Mouse (Mus musculus) hindbrain, embryonic 10.5 days (tissue): Measurements from ENCODE around the gene Rps16. TPM values are rescaled to one million over a fixed set of nuclear protein-coding genes. Genes with fewer than 3 reads are reported as not detected.

ENCODE experiments used
- DNase-seq: peaks from one replicate; pipeline ENCODE4 v3.0.0-alpha.2; 2017; ENCODE audit warnings: low spot score
- H3K27ac ChIP-seq: fragments of 300-500 bp; sonication (generic); 2 replicates; pipeline ENCODE4 v1.5.1; 2016; ENCODE audit warnings: mild to moderate bottlenecking, moderate library complexity
- H3K27me3 ChIP-seq: fragments of 300-500 bp; sonication (generic); 2 replicates; pipeline ENCODE4 v1.6.1; 2016; ENCODE audit warnings: mild to moderate bottlenecking; ENCODE audit not compliant: poor library complexity, insufficient read depth, severe bottlenecking
- H3K36me3 ChIP-seq: fragments of 300-500 bp; sonication (generic); 2 replicates; pipeline ENCODE4 v1.6.1; 2016; ENCODE audit warnings: mild to moderate bottlenecking, moderate library complexity
- H3K4me1 ChIP-seq: fragments of 300-500 bp; sonication (generic); replicated peaks from 2 replicates; pipeline ENCODE4 v1.6.1; 2016; ENCODE audit warnings: mild to moderate bottlenecking
- H3K4me3 ChIP-seq: fragments of 300-500 bp; sonication (generic); 2 replicates; pipeline ENCODE4 v1.5.1; 2016; ENCODE audit warnings: mild to moderate bottlenecking, moderate library complexity
- H3K9me3 ChIP-seq: fragments of 300-500 bp; sonication (generic); 2 replicates; pipeline ENCODE4 v1.6.1; 2016; ENCODE audit warnings: mild to moderate bottlenecking, moderate library complexity
- whole genome bisulfite sequencing: fragments of 180-500 bp; shearing (Covaris S2); methylation state at CpG from one replicate; pipeline ENCODE4 v1.1.7; 2016; 5-methylcytosine and 5-hydroxymethylcytosine counted together
- polyA plus RNA-seq: library from polyadenylated mRNA; unstranded; fragments of >200 nt; fragmentation: Nextera tagmentation; extraction: Ambion mirVana; gene quantifications from 2 replicates; pipeline ENCODE4 v1.2.1, GENCODE M21; 2016

Rps16 gene
- polyA plus RNA-seq, 1 experiment from 2014 or later, result 777 TPM

- Histone ChIP-seq H3K36me3 (peaks cover 48% of the 10 kb centered on the region), H3K4me3 (peak overlapping the region; percentile 11; the same call in 1 of the 2 replicates), H3K9me3 (no peaks in the 10 kb centered on the region), H3K27me3 (no peaks in the 10 kb centered on the region), H3K4me1 (peaks cover 46% of the 10 kb centered on the region), H3K27ac (no peak overlapping the region)
- 87% methylated on average over 3 of the region's 3 CpGs for WGBS
- no peak for DNase-seq
Measured at GRCm38 (mm10) chr7:28354113-28354581, 3.7 kb downstream of the Rps16 start.

GRCm38 (mm10) chr7:28354596-28354995 lies 4.1 kb downstream of the Rps16 start:
- H3K36me3 ChIP-seq, result peaks cover 53% of the 10 kb centered on the region
- no peak overlapping the region for H3K27ac ChIP-seq
- peaks cover 43% of the 10 kb centered on the region for H3K4me1 ChIP-seq
- no peak overlapping the region for H3K4me3 ChIP-seq
- H3K9me3 ChIP-seq, result no peaks in the 10 kb centered on the region
- H3K27me3 ChIP-seq, result no peaks in the 10 kb centered on the region
- 95% methylated on average over 3 of the region's 3 CpGs for WGBS
- no peak for DNase-seq

GRCm38 (mm10) chr7:28355221-28355620 lies 4.8 kb downstream of the Rps16 start:
- 93% methylated on average over 3 of the region's 3 CpGs for WGBS
- Histone ChIP-seq H3K27me3 (no peaks in the 10 kb centered on the region), H3K4me3 (no peak overlapping the region), H3K36me3 (peaks cover 59% of the 10 kb centered on the region), H3K9me3 (no peaks in the 10 kb centered on the region), H3K27ac (no peak overlapping the region), H3K4me1 (peaks cover 37% of the 10 kb centered on the region)
- DNase-seq, result no peak

- H3K27ac ChIP-seq, result peak overlapping the region; percentile 46
- peaks cover 25% of the 10 kb centered on the region for H3K4me1 ChIP-seq
- H3K36me3 ChIP-seq, result peaks cover 71% of the 10 kb centered on the region
- 4% methylated on average over 5 of the region's 5 CpGs for WGBS
- H3K4me3 ChIP-seq, result peak overlapping the region; percentile 18; the same call in 1 of the 2 replicates
- H3K9me3 ChIP-seq, result peaks cover 5% of the 10 kb centered on the region; the same call in 1 of the 2 replicates
- H3K27me3 ChIP-seq, result no peaks in the 10 kb centered on the region
- DNase-seq, result peak; percentile 66
Measured at GRCm38 (mm10) chr7:28356981-28357380, 6.5 kb downstream of the Rps16 start.

- no peak for DNase-seq
- 19% methylated on average over 5 of the region's 5 CpGs for WGBS
Measured at GRCm38 (mm10) chr7:28357984-28358383, 7.5 kb downstream of the Rps16 start.

GRCm38 (mm10) chr7:28358431-28358830 lies 8.0 kb downstream of the Rps16 start:
- H3K36me3 ChIP-seq, result peaks cover 71% of the 10 kb centered on the region

More at GRCm38 (mm10) chr7:28357984-28358383, 7.5 kb downstream of the Rps16 start:
- Histone ChIP-seq H3K4me3 (no peak overlapping the region), H3K27me3 (no peaks in the 10 kb centered on the region), H3K4me1 (peaks cover 23% of the 10 kb centered on the region), H3K27ac (peak overlapping the region; percentile 41; the same call in 1 of the 2 replicates), H3K9me3 (peaks cover 5% of the 10 kb centered on the region; the same call in 1 of the 2 replicates), H3K36me3 (peaks cover 71% of the 10 kb centered on the region)

GRCm38 (mm10) chr7:28359854-28360253 lies 9.4 kb downstream of the Rps16 start:
- 93% methylated on average over 10 of the region's 10 CpGs for WGBS
- Histone ChIP-seq H3K27me3 (no peaks in the 10 kb centered on the region), H3K9me3 (peaks cover 5% of the 10 kb centered on the region; the same call in 1 of the 2 replicates), H3K36me3 (peaks cover 71% of the 10 kb centered on the region), H3K4me1 (peaks cover 23% of the 10 kb centered on the region), H3K4me3 (no peak overlapping the region), H3K27ac (no peak overlapping the region)
- DNase-seq, result no peak

More at GRCm38 (mm10) chr7:28358431-28358830, 8.0 kb downstream of the Rps16 start:
- Histone ChIP-seq H3K4me1 (peaks cover 23% of the 10 kb centered on the region), H3K27me3 (no peaks in the 10 kb centered on the region), H3K27ac (no peak overlapping the region), H3K9me3 (peaks cover 5% of the 10 kb centered on the region; the same call in 1 of the 2 replicates), H3K4me3 (no peak overlapping the region)
- no peak for DNase-seq
- 68% methylated on average over 7 of the region's 7 CpGs for WGBS

GRCm38 (mm10) chr7:28360291-28360690 lies 9.8 kb downstream of the Rps16 start:
- no peak overlapping the region for H3K4me3 ChIP-seq
- H3K9me3 ChIP-seq, result peaks cover 5% of the 10 kb centered on the region; the same call in 1 of the 2 replicates
- no peak overlapping the region for H3K27ac ChIP-seq
- WGBS, result 99% methylated on average over 6 of the region's 6 CpGs
- DNase-seq, result no peak
- no peaks in the 10 kb centered on the region for H3K27me3 ChIP-seq
- peaks cover 23% of the 10 kb centered on the region for H3K4me1 ChIP-seq
- peaks cover 71% of the 10 kb centered on the region for H3K36me3 ChIP-seq

- peaks cover 83% of the 10 kb centered on the region for H3K36me3 ChIP-seq
- peaks cover 18% of the 10 kb centered on the region for H3K4me1 ChIP-seq
- no peak for DNase-seq
- 94% methylated on average over 20 of the region's 20 CpGs for whole genome bisulfite sequencing
- H3K27ac ChIP-seq, result no peak overlapping the region
- peaks cover 5% of the 10 kb centered on the region; the same call in 1 of the 2 replicates for H3K9me3 ChIP-seq
- H3K4me3 ChIP-seq, result no peak overlapping the region
- H3K27me3 ChIP-seq, result no peaks in the 10 kb centered on the region
Measured at GRCm38 (mm10) chr7:28361647-28362341, 11.3 kb downstream of the Rps16 start.

GRCm38 (mm10) chr7:28362441-28363060 lies 12.1 kb downstream of the Rps16 start:
- peaks cover 91% of the 10 kb centered on the region for H3K36me3 ChIP-seq
- WGBS, result 87% methylated on average over 16 of the region's 16 CpGs

GRCm38 (mm10) chr7:28367663-28368275 lies 17.3 kb downstream of the Rps16 start:
- Histone ChIP-seq H3K9me3 (no peaks in the 10 kb centered on the region), H3K36me3 (peaks cover 77% of the 10 kb centered on the region), H3K4me1 (peaks cover 37% of the 10 kb centered on the region), H3K27ac (no peak overlapping the region), H3K27me3 (no peaks in the 10 kb centered on the region), H3K4me3 (peak overlapping the region; percentile 16; the same call in 1 of the 2 replicates)
- no peak for DNase-seq
- WGBS, result 91% methylated on average over 16 of the region's 16 CpGs

More at GRCm38 (mm10) chr7:28362441-28363060, 12.1 kb downstream of the Rps16 start:
- no peak overlapping the region for H3K4me3 ChIP-seq
- no peak for DNase-seq
- H3K4me1 ChIP-seq, result peaks cover 10% of the 10 kb centered on the region
- no peak overlapping the region for H3K27ac ChIP-seq
- H3K27me3 ChIP-seq, result no peaks in the 10 kb centered on the region
- peaks cover 5% of the 10 kb centered on the region; the same call in 1 of the 2 replicates for H3K9me3 ChIP-seq

- Histone ChIP-seq H3K9me3 (no peaks in the 10 kb centered on the region), H3K36me3 (peaks cover 71% of the 10 kb centered on the region), H3K27me3 (no peaks in the 10 kb centered on the region), H3K4me1 (peaks cover 37% of the 10 kb centered on the region), H3K27ac (peak overlapping the region; percentile 12; the same call in 1 of the 2 replicates), H3K4me3 (peak overlapping the region; percentile 27; the same call in 1 of the 2 replicates)
- DNase-seq, result no peak
- WGBS, result 93% methylated on average over 16 of the region's 16 CpGs
Measured at GRCm38 (mm10) chr7:28368276-28368920, 17.9 kb downstream of the Rps16 start.
